Mouse (Mus musculus) neural tube, embryonic 13.5 days (tissue): ENCODE data around the gene Rasal2. TPM values are rescaled to one million over a fixed set of nuclear protein-coding genes. Genes with fewer than 3 reads are reported as not detected.
"Not testable (repeated sequence)": the region's sequence is repeated elsewhere in the genome, so short reads cannot be mapped to it uniquely, and the experiment has no call there.

Experiments used
- ATAC-seq: fragments of 200-750 bp; cut with Nextera tagmentation; 2 replicates; pipeline ENCODE4 v1.8.0; 2017; ENCODE audit warnings: low read depth, mild to moderate bottlenecking, moderate TSS enrichment, moderate library complexity
- H3K27ac ChIP-seq: fragments of 300-500 bp; sonication (generic); replicated peaks from 2 replicates; pipeline ENCODE4 v1.5.1; 2015; ENCODE audit warnings: moderate library complexity, mild to moderate bottlenecking, inconsistent platforms
- H3K27me3 ChIP-seq: fragments of 300-500 bp; sonication (generic); 2 replicates; pipeline ENCODE4 v1.6.1; 2015; ENCODE audit warnings: mild to moderate bottlenecking, inconsistent platforms
- H3K36me3 ChIP-seq: fragments of 300-500 bp; sonication (generic); 2 replicates; pipeline ENCODE4 v1.6.1; 2015; ENCODE audit warnings: mild to moderate bottlenecking, inconsistent platforms
- H3K4me1 ChIP-seq: fragments of 300-500 bp; sonication (generic); replicated peaks from 2 replicates; pipeline ENCODE4 v1.6.1; 2015; ENCODE audit warnings: inconsistent platforms
- H3K4me2 ChIP-seq: fragments of 300-500 bp; sonication (generic); 2 replicates; pipeline ENCODE4 v1.6.1; 2015; ENCODE audit warnings: inconsistent platforms, mild to moderate bottlenecking, moderate library complexity
- H3K4me3 ChIP-seq: fragments of 300-500 bp; sonication (generic); 2 replicates; pipeline ENCODE4 v1.5.1; 2015; ENCODE audit warnings: mild to moderate bottlenecking, inconsistent platforms
- H3K9ac ChIP-seq: fragments of 300-500 bp; sonication (generic); 2 replicates; pipeline ENCODE4 v1.6.1; 2015; ENCODE audit warnings: moderate library complexity, mild to moderate bottlenecking, inconsistent platforms
- H3K9me3 ChIP-seq: fragments of 300-500 bp; sonication (generic); 2 replicates; pipeline ENCODE4 v1.6.1; 2016; ENCODE audit warnings: inconsistent platforms
- WGBS: fragments of 180-500 bp; shearing (Covaris S2); methylation state at CpG from one replicate; pipeline ENCODE4 v1.1.7; 2015; 5-methylcytosine and 5-hydroxymethylcytosine counted together
- polyA plus RNA-seq: library from polyadenylated mRNA; unstranded; fragments of >200 nt; fragmentation: Nextera tagmentation; extraction: Ambion mirVana; gene quantifications from 2 replicates; pipeline ENCODE4 v1.2.1, GENCODE M21; 2015

Gene Rasal2
- polyA plus RNA-seq, 1 experiment from 2014 or later = 43.1 TPM

DNA sequence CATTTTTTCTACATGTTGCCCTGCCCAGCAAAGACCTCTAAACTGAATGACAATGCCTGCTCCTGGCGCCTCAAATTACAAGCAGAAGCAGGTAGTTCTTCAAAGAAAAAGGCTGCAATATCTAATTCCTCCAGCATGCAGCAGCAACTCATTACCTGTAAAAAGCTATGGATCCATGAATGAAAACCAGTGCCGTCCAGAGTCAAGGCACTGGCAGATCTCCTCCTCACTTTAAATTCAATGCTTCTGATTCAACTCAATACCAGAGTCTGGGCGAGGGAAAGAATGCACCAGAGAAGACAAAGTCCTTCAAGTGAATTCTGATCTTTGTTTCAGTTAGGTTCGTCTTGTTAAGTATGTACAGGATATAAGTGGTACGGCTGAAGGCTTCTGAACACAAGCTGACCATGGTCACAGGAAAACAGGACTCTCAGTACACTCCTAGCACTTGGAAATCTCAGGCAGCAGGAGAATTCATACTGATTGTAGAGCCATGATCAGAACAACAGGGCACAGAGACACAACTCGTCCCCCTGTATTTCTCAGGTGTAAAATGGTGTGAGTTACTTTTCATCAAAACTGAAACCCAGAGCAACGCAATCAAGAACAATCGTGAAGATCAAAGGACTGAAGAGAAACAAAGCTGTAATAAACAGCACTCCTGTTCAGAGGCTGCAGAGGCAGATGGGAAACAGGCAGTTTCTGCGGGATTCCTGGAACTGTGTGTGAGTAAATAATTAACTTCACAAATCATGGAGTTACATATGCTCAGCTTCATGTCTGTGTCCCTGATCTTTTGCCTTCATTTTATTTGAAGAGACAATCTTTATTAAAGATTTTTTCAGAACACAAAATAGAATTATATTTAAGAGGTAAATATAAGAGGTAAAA is 158.6 kb downstream of the Rasal2 start:
- Histone ChIP-seq H3K27me3 (no peaks in the 10 kb centered on the region), H3K4me2 (no peak overlapping the region), H3K9me3 (no peaks in the 10 kb centered on the region), H3K9ac (no peak overlapping the region), H3K36me3 (no peaks in the 10 kb centered on the region), H3K4me3 (no peak overlapping the region), H3K27ac (peak overlapping the region; percentile 50), H3K4me1 (peaks cover 11% of the 10 kb centered on the region)
- no peak for ATAC-seq
- 45% methylated on average over 9 of the region's 9 CpGs for WGBS

DNA sequence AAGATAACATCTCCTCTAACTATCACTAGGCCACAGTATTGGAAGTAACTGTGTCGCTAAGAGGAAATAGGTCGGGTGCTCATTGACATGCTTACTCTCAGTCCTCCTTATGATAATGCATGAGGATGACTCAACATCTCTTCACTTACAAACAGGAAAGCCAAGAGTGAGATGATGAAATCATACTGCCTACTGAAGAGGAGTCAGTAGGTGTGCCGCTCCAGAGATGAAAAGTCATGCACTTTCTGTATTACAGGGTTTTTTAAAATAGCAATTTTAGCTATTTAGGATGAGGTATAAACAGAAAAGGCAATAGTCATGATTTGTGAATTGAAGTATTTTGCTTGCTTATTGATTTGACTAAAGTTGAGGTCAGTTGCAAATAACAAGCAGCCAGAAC is 164.3 kb downstream of the Rasal2 start:
- no peak for ATAC-seq
- no peaks in the 10 kb centered on the region for H3K36me3 ChIP-seq
- H3K4me1 ChIP-seq = peaks cover 14% of the 10 kb centered on the region
- H3K4me2 ChIP-seq = no peak overlapping the region
- no peaks in the 10 kb centered on the region for H3K9me3 ChIP-seq
- no peak overlapping the region for H3K4me3 ChIP-seq
- H3K27me3 ChIP-seq = no peaks in the 10 kb centered on the region
- no peak overlapping the region for H3K9ac ChIP-seq
- no peak overlapping the region for H3K27ac ChIP-seq
- 89% methylated on average over 3 of the region's 3 CpGs for WGBS

DNA sequence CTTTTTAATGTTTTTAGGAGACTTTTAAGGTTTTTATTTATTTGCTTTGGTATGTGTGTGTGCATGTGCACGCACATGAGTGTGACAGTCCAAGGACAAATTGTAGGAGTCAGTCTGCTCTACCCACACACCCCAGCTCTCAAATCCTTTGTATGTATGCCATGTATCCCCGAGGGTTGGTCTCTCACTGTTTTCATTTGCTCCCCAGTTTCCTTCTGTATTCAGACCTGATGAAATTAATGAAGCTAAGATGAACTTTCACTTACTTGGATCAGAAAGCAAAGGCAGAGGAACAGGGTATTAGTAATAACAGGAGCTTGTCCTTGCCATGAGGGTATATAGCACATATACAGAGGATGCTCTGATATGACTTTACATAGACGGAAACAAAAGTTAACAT is 165.1 kb downstream of the Rasal2 start:
- no peaks in the 10 kb centered on the region for H3K36me3 ChIP-seq
- no peak overlapping the region for H3K9ac ChIP-seq
- no peaks in the 10 kb centered on the region for H3K27me3 ChIP-seq
- no peak overlapping the region for H3K4me3 ChIP-seq
- H3K4me1 ChIP-seq = peaks cover 16% of the 10 kb centered on the region
- H3K4me2 ChIP-seq = no peak overlapping the region
- 77% methylated on average over 3 of the region's 3 CpGs for WGBS
- H3K27ac ChIP-seq = no peak overlapping the region
- H3K9me3 ChIP-seq = no peaks in the 10 kb centered on the region
- ATAC-seq = no peak

DNA sequence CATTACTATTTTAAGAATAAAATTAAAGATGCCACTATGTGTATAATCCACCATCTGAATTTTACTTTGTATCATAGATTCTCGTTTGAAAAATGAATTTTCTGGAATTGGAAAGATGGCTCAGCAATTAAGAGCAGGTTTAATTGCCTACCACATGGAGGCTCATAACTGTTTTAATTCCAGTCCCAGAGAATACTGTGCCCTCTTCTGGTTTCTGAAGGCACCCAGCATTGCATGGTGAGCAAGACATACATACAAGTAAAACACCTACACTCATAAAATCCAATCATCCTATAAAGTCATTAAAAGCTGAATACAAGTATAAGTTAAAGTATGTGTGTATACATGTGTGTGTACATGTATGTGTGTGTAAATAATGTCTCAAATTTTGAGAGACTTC is 165.6 kb downstream of the Rasal2 start:
- H3K9ac ChIP-seq = no peak overlapping the region
- H3K27ac ChIP-seq = no peak overlapping the region
- ATAC-seq = no peak
- H3K27me3 ChIP-seq = no peaks in the 10 kb centered on the region
- WGBS = 86% methylated on average over 1 of the region's 1 CpGs
- no peak overlapping the region for H3K4me2 ChIP-seq
- H3K4me1 ChIP-seq = peaks cover 16% of the 10 kb centered on the region
- H3K36me3 ChIP-seq = no peaks in the 10 kb centered on the region
- no peaks in the 10 kb centered on the region for H3K9me3 ChIP-seq
- no peak overlapping the region for H3K4me3 ChIP-seq

DNA sequence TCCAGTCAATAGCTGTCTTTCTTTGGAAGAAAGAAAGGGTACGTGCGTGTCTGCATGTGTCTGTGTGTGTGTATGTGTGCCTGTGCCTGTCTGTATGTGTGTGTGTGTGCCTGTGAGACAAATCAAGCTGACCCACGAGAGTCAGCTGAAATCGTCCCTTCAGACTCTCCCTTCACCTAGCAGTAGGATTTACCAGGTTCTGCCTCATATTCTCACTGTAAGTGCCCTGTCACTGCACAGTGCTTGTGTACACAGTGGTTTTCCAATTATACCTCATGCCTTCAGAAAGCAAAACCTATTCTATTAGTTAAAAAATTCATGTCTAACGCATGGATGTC is 168.0 kb downstream of the Rasal2 start:
- H3K27me3 ChIP-seq = no peaks in the 10 kb centered on the region
- no peaks in the 10 kb centered on the region for H3K36me3 ChIP-seq
- peak; percentile 78 for ATAC-seq
- 19% methylated on average over 5 of the region's 5 CpGs for WGBS
- H3K4me2 ChIP-seq = peak overlapping the region; percentile 57
- peak overlapping the region; percentile 89 for H3K27ac ChIP-seq
- H3K4me1 ChIP-seq = peaks cover 19% of the 10 kb centered on the region
- H3K9ac ChIP-seq = peak overlapping the region; percentile 76
- H3K4me3 ChIP-seq = peak overlapping the region; percentile 41
- H3K9me3 ChIP-seq = no peaks in the 10 kb centered on the region

DNA sequence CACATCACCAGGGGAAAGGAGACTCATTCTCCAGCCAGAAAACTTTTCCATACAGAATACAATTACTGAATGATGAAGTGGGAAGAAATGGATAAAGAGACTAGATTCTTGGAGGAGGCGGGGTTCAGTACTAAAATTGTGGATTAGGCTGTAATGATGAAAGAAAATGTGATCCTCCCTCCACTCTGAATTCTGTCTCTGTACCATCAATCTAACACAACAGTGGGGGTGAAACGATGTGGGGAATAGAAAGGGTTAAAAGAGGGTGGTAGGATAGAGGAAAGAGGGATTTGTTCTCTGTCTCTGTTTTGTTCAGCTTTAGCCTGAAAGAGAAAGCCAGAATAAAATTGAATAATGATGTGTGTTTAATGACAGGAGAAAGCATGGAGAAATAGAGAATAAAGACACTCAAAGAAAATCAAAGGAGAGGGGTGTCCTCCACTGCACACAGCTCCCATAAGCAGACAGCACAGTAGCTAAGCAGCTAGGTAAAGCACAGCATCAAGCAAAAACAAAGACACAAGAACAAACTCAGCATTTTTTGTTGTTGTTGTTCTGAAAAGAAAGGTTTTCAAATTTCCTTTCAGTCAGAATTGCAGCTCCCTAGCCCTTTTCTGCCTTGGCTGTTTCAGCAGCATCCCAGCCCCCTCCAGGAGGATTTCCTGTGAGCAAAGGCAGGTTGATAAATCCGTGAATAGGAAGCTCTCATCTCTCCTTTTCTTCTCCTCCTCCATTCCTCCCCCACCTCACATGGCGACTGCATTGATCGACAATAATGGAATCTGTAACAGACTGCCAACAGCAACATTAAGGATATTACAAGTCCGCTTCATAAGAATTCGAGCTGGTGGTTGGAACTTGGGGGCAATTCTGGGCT is 168.6 kb downstream of the Rasal2 start:
- Histone ChIP-seq H3K4me2 (peak overlapping the region; percentile 57), H3K4me3 (peak overlapping the region; percentile 41), H3K4me1 (peaks cover 19% of the 10 kb centered on the region), H3K27me3 (no peaks in the 10 kb centered on the region), H3K9me3 (no peaks in the 10 kb centered on the region), H3K36me3 (no peaks in the 10 kb centered on the region), H3K9ac (peak overlapping the region; percentile 76), H3K27ac (peak overlapping the region; percentile 89)
- peak; percentile 80 for ATAC-seq
- WGBS = 16% methylated on average over 7 of the region's 7 CpGs

DNA sequence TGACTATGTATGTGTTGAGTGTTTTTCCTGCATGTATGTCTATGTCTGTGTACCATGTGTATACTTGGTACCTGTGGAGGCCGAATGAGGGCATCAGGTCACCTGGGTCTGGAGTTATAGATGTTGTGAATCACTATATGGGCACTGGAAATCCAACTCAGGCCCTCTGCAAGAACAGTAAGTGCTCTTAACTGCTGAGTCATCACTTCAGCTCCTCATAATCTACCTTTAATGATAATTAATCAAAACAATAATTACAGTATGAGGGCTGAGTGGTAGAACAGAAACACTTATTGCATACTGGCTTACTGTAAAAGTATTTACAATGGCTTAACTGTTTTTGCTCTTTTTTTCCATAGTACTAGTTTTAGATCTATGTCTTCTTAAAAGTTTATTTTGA is 172.7 kb downstream of the Rasal2 start:
- 0 out of 2 replicates have a peak, but pooled peaks cover 6% of the 10 kb centered on the region for H3K9me3 ChIP-seq
- no peak for ATAC-seq
- WGBS = 97% methylated on average over 1 of the region's 1 CpGs

DNA sequence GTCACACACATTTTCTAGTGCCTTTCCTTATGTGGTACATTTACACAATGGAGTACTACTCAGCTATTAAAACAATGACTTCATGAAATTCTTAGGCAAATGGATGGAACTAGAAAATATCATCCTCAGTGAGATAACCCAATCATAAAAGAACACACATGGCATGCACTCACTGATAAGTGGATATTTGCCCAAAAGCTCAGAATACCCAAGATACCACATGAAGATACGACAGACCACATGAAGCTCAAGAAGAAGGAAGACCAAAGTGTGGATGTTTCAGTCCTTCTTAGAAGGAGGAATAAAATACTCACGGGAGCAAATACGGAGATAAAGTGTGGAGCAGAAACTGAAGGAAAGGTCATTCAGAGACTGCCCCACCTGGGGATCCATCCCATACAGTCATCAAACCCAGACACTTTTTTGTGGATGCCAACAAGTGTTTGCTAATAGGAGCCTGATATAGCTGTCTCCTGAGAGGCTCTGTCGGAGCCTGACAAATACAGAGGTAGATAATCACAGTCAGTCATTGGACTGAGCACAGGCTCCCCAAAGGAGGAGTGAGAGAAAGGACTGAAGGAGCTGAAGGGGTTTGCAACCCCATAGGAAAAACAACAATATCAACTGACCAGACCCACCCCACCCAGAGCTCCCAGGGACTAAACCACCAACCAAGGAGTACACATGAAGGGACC is 175.6 kb downstream of the Rasal2 start:
- H3K4me2 ChIP-seq, ATAC-seq: not testable (repeated sequence)
- 96% methylated on average over 4 of the region's 4 CpGs for WGBS

More for the DNA sequence above, 172.7 kb downstream of the Rasal2 start:
- no peaks in the 10 kb centered on the region for H3K36me3 ChIP-seq
- H3K4me2 ChIP-seq = no peak overlapping the region
- no peak overlapping the region for H3K9ac ChIP-seq
- H3K27me3 ChIP-seq = no peaks in the 10 kb centered on the region
- H3K4me3 ChIP-seq = no peak overlapping the region
- H3K4me1 ChIP-seq = peaks cover 19% of the 10 kb centered on the region
- no peak overlapping the region for H3K27ac ChIP-seq

DNA sequence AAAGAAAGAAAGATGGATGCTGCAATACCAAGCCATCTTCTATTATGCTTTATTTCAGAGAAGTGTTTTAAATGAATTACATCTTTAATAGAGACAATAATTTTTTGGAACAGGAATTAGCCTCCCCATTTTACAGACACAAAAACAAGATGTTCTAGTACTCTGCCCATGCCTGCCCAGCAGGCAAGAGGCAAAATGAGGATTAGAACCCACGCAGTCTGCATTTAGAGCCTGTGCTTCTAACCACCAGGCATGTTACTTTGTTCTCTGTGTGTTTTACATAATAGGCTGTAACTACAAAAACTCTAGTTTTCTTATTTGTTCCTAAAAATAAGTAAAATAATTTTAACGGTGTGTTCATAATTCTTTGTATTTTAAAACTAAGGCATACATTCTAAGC is 178.9 kb downstream of the Rasal2 start:
- no peak for ATAC-seq
- Histone ChIP-seq H3K4me1 (peaks cover 11% of the 10 kb centered on the region), H3K36me3 (no peaks in the 10 kb centered on the region), H3K4me3 (no peak overlapping the region), H3K27me3 (no peaks in the 10 kb centered on the region), H3K27ac (no peak overlapping the region), H3K4me2 (no peak overlapping the region), H3K9me3 (0 out of 2 replicates have a peak, but pooled peaks cover 6% of the 10 kb centered on the region), H3K9ac (no peak overlapping the region)
- 88% methylated on average over 2 of the region's 2 CpGs for whole genome bisulfite sequencing

More for the DNA sequence above, 175.6 kb downstream of the Rasal2 start:
- not testable (repeated sequence) for H3K27ac ChIP-seq, H3K4me3 ChIP-seq, H3K36me3 ChIP-seq, H3K27me3 ChIP-seq, H3K4me1 ChIP-seq, H3K9ac ChIP-seq, H3K9me3 ChIP-seq

DNA sequence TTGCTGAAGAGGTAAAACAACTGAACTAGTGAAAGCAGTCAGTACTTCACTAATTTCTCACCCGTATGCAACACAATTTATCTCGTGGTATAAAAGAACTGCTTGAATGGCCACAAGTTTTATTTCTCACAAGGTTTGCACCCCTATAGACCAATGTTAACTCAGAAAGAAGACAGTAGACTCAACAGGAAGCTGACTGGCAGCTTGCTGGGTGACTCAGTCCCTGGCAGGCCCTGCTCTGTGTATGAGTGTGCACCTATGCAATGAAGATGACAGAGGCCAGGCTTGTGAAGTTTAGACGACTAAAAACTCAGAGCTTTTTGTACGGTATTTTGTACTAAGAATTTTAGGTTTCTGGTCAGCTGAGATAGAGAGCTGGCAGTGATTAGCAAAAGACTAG is 180.0 kb downstream of the Rasal2 start:
- 0 out of 2 replicates have a peak, but pooled peaks cover 6% of the 10 kb centered on the region for H3K9me3 ChIP-seq
- H3K36me3 ChIP-seq = no peaks in the 10 kb centered on the region
- no peaks in the 10 kb centered on the region for H3K27me3 ChIP-seq
- no peak overlapping the region for H3K4me3 ChIP-seq
- 69% methylated on average over 4 of the region's 4 CpGs for WGBS
- ATAC-seq = no peak
- no peak overlapping the region for H3K27ac ChIP-seq
- peaks cover 11% of the 10 kb centered on the region for H3K4me1 ChIP-seq
- no peak overlapping the region for H3K9ac ChIP-seq
- H3K4me2 ChIP-seq = no peak overlapping the region

DNA sequence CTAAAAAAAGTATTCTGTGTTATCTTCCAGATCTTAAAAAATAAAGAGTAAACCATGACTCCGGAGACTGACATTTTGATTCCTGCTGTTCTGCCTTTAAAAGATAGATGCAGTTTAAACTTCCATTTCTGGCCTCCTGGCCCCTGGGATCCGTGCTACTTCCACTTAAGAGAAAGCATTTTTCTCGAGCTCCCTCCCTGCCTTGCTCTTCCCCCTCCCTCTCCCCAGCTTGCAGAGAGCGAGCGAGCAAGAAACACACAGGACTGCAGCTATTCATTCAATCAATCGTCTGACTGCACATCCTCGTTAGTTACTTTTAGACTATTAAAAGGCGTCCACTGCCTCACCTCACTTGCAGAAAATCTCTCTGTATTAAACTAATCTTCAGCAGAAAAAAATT is 181.4 kb downstream of the Rasal2 start:
- Histone ChIP-seq H3K4me3 (peak overlapping the region; percentile 8; the same call in 1 of the 2 replicates), H3K27me3 (no peaks in the 10 kb centered on the region), H3K4me1 (peaks cover 11% of the 10 kb centered on the region), H3K9me3 (no peaks in the 10 kb centered on the region), H3K27ac (peak overlapping the region; percentile 50; the same call in 1 of the 2 replicates), H3K9ac (peak overlapping the region; percentile 50), H3K4me2 (peak overlapping the region; percentile 43), H3K36me3 (no peaks in the 10 kb centered on the region)
- WGBS = 12% methylated on average over 8 of the region's 8 CpGs
- 0 out of 2 replicates have a peak, but pooled peaks have one; percentile 65 for ATAC-seq

DNA sequence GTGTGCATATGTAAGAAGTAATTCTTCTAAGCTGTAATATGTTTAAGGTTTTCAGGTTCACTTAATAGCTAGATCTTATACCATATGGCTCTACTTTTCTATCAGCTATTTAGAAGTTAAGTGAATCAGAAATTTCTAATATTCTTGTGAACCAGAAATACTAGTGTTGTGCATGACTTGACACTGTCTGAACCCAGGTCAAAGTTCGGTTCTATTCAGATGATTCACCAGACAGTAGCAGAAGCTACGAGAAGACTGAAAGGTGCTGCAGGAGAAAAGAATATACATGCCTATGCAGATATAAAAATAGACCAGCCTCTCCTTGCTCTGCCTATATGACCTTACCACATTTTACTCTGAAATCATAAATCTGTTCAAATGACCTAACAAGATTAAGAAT is 182.0 kb downstream of the Rasal2 start:
- H3K27me3 ChIP-seq = no peaks in the 10 kb centered on the region
- H3K9me3 ChIP-seq = no peaks in the 10 kb centered on the region
- no peak overlapping the region for H3K4me3 ChIP-seq
- ATAC-seq = no peak
- 51% methylated on average over 2 of the region's 2 CpGs for WGBS
- H3K27ac ChIP-seq = no peak overlapping the region
- no peaks in the 10 kb centered on the region for H3K36me3 ChIP-seq
- no peak overlapping the region for H3K4me2 ChIP-seq
- H3K9ac ChIP-seq = no peak overlapping the region
- H3K4me1 ChIP-seq = peaks cover 11% of the 10 kb centered on the region
